Mouse (Mus musculus): Measurements from ENCODE around the gene Bmpr1b. TPM values are rescaled to one million over a fixed set of nuclear protein-coding genes. Genes with fewer than 3 reads are reported as not detected.

Gene Bmpr1b
- total RNA-seq, 2 experiments from 2014 or later = 11.5 to 14.3 TPM

DNA sequence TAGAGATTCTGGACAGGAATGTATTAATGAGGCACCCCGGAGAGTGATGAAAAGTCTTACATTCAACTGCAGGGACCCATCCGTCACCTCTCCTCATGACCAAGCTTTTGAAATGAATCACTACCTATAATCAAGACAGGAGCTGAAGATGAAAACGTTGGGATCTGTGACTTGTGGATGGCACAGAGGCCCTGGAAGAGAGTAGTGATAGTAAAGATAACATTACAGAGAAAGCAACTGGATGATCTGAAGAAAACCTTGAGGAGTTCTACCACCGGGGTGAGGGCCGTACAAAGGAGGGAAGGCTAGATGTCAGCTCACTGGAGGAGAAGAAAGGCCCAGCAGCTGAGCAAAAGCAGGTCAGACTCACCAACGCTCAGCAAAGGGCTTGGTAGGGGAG is 120.7 kb downstream of the Bmpr1b start:
- no peak for DNase-seq
- intact Hi-C loops (cut with DNase I) = no loop called here

- intact Hi-C loops (cut with DNase I) = no loop called here
- no peak for DNase-seq
Observed at GRCm38 (mm10) chr3:142043463-142043862, 125.8 kb downstream of the Bmpr1b start.

DNA sequence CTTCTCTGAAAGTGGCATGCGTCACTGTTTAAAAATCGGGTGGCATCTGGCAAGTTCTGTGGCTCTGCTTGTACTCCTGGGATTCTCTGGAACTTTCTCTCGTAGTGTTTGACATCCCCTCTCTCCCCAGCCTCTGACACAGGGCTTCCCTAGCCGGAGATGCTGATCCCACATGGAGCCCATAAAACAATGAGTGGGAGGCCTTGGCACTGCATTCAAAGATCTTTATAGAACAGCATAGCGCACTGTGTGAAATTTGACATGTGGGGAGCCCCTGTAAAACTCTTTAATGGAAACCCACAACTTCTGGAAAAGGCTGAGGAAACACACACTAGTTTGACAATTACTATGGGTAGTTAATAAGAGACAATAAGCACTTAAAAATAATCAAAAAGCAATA is 126.2 kb downstream of the Bmpr1b start:
- intact Hi-C loops (cut with DNase I) = no loop called here
- no peak for DNase-seq

DNA sequence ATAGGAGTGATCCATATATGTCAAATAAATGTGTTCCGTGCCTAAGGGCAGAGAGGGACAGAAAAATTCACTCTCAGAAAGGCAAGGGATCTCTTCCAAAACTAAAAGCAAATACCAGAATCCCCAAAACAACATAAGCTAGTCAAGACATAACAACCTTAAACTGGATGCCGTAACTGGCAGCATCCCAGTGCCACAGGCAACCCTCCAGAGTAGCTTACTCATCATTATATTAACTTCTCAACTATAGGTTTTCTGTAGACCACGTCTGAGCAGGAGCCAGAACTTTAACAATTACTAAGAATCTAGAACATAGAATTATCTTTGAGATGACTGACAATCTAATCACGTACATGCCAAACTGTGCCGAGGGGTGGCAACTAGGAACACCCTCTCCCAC is 128.9 kb downstream of the Bmpr1b start:
- DNase-seq = no peak
- intact Hi-C loops (cut with DNase I) = no loop called here

DNA sequence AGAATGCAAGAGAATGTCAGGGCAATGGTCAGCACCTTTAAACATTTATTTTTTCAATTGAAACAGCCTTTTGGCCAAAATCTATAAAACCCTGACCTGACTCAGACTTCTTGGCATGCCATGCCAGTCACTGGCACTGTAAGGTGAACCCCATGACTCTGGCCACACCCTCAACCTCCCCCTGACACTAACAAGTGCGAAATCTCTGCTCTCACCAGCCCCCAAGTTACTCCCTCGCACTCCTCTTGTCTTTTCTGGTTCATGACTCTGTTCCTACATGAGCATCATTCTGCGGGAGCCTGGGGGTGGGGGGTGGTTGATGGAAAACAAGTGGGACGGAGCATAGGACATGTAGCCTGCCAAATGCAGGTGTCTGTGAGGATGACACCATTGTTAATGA is 135.1 kb downstream of the Bmpr1b start:
- intact Hi-C loops (cut with DNase I) = no loop called here
- no peak for DNase-seq

- intact Hi-C loops (cut with DNase I) = no loop called here
- no peak for DNase-seq
Observed at GRCm38 (mm10) chr3:142019716-142020115, 149.5 kb downstream of the Bmpr1b start.

DNA sequence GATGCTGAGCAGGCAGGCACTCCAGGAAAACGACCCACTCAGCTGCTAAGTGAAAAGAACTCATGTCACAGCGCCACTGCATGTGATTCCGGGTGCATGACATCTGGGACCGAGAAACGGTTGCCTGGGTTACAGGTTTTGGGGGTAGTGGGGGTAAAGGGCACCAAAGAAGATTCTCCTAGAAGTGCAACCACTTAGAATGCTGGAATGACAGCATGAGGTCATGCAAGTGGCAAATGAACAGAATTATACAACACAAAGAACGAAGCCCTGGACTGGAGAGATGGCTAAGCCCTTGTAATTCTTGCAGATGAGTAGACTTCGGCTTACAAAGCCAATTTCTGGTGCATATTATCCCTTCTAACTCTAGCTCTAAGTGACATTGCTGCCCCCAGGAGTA is 184.7 kb downstream of the Bmpr1b start:
- DNase-seq = peak; percentile 2
- intact Hi-C loops (cut with DNase I) = no loop called here

DNA sequence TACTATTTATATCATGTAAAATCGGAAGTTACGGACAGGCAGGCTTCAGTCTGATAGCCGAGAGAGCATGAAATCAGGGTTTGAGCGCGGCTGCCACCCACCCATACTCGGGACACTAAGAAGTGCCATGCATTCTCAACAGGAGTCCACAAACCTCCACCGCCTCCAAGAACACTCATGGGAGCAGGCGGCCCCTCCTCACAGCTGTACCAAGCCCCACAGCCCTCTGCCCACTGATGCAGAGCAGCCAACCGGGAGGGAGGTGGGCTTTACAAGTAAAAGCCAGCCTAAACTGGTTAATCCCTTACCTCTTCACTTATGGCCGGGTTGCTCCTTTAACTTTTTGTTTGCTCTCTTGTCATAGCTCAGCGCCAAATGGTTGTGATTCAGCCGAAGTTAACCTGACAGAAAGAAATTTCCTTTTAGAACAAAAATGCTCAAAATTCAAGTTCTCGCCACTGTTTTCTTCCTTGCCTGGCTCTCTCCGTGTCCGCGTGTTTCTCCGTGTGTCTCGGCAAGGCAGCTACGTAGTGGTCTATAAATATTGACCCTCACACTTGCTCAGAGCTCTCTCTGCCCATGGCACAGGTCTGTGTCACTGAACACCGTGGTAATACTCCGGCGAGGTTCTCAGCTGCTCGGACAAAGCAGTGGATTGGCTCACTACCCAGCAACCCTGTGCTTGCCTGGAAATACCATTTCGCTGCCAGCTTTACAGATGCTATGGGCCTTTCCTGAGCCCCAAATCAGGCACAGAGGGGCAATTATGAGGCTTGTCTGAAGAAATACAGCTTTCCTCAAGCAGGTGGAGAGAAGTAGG is 187.4 kb downstream of the Bmpr1b start:
- intact Hi-C loops (cut with DNase I) = no loop called here
- DNase-seq = peak; percentile 37

- intact Hi-C loops (cut with DNase I) = no loop called here
Observed at GRCm38 (mm10) chr3:141966244-141966643, 203.0 kb downstream of the Bmpr1b start.

DNA sequence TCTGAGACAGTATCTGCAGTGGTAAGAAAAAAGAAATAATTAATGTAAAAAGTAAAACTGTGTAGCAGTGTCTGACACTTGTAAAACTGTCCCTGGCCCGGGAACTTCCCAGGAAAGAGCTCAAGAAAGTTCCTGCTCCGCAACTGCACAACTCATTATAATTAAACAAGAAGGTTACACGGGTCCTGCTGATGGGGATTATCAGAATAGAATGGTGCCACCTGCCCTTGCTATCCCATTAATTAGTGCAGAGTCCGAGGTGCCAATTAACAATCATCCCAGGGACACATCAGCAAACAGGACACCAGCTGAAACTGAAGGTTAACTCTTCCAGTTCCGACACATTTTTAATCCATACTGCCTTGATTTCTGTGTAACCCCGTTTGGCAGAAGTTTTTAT is 216.3 kb downstream of the Bmpr1b start:
- intact Hi-C loops (cut with DNase I) = no loop called here
- no peak for DNase-seq

More at GRCm38 (mm10) chr3:141966244-141966643, 203.0 kb downstream of the Bmpr1b start:
- no peak for DNase-seq

DNA sequence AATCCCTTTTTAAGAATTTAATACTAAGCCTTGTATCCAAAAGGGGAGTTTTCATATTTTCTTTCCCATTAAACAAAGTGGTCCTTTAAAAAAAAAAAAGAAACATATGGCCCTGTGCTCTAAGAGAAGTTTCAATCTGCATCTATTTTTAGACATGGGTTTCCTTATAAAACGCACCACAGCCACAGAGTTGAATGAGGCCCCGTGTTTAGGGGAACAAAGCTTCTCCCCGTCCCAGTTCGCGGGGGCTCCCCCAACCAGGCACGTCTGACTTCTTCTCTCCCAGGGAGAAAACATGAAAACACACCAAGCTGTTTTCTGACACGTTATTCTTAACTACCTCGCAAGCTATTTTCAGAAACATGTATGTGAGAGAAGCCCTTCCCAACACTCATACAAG is 218.6 kb downstream of the Bmpr1b start:
- intact Hi-C loops (cut with DNase I) = no loop called here
- DNase-seq = no peak

DNA sequence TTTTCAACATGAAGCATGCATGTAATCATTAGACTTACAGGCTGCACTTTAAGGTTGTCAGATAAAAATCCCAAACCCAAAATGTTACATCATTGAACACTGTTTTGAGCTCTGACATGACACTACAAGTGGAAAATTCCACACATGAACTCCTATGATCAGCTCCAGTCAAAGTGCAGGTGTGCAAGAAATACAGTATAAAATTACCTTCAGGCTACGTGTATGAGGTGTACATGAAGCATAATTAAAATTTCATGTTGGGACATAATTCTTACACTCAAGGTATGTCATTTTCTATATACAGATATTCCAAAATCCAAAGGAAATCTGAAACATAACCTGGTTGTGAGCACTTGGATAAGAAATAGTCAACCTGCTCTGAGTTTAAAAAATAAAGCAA is 220.7 kb downstream of the Bmpr1b start:
- DNase-seq = no peak
- intact Hi-C loops (cut with DNase I) = no loop called here

DNA sequence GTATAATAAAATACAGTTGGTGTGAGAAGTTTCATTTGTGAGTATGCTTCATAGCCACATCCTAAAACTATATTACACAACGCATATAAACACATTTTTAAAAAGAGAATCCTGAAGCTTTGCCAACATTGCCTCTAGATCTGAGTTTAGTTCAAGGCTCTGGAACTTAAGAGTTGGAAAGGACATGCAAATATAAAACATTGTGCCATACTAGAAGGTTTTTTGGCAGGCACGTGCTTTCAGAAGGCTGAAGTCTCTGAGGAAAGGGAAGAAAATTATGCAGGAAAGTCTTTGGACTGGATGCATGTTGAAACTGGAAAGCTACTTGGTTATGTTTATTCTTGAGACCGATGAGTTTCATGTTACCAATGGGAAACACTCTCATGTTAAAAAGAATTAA is 221.1 kb downstream of the Bmpr1b start:
- no peak for DNase-seq
- intact Hi-C loops (cut with DNase I) = no loop called here

DNA sequence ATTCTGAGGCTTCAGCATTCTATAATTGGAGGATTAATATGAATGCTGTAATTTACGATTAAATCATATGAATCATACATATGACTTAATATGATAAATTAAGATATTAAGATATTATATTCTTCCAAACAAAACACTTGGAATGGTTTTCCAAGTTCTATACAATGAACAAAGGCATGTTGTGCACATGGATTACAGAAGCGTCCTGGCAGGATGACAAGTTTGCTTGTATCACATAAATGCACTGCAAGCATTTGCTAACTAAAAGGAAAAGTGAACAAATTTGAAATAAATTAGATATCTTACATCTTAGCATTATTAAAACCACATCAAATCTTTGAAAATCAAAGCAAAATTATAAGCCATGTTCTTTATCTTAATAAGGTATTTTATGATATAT is 222.4 kb downstream of the Bmpr1b start:
- no peak for DNase-seq
- intact Hi-C loops (cut with DNase I) = no loop called here

DNA sequence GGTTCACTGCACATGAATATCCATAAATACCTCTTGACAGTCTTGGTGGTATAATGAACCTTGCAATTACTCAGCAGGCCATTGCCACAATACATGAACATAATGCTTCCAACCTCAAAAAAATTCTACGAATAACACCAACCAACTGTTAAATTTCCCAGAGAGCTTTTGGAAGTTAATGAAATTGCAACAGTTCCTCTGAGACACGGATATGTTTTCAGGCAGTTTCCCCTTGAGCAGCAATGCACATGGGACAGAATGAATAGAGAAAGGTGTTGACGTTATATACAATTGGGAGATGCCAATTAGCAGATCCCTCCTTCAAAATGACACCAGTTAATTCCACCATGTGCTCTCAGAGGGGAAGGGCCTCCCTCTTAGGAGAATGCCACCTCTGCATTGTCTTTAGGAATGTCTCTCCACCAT is 225.9 kb downstream of the Bmpr1b start:
- no peak for DNase-seq
- intact Hi-C loops (cut with DNase I) = no loop called here

DNA sequence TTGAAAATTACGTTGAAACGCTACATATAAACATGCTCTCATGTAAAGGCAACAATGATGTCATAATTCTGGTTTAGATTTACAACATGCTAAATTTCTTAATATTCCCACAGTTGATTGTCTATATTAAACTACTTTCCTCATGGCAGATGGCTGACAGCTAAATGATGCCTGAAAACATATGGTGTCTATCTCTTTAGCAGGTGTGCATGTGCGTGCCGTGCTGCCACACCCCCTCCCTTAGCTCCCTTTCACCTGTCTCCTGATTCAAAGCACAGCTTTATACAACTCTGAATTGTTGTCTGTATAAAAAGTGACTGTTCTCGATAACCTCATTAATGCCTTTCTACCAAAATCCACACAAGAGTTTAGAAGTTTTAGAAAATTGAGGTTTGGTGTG is 229.0 kb downstream of the Bmpr1b start:
- intact Hi-C loops (cut with DNase I) = no loop called here

GRCm38 (mm10) chr3:141936594-141937272 is 232.5 kb downstream of the Bmpr1b start:
- intact Hi-C loops (cut with DNase I) = no loop called here
- peak; percentile 50 for DNase-seq

More for the DNA sequence above, 229.0 kb downstream of the Bmpr1b start:
- no peak for DNase-seq

DNA sequence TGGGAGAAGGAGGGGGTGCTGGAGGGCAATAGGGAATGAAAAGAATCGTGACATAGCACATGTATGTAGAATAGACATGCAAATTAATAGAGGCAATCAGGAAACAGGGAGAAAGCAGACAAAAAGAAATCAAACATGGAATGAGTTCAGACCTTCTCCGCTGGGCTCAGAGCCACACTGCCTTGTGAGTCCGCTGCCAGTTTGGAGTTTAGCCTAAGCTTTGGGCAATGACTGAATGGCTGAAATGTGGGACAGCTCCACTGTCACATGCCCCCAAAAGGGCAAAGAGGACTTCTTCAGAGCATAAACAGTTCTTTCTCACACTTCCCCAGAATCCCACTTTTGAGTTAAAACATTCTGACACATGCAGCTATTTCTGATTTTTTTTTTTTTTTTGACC is 236.3 kb downstream of the Bmpr1b start:
- intact Hi-C loops (cut with DNase I) = no loop called here
- DNase-seq = peak; percentile 70

GRCm38 (mm10) chr3:141931372-141932092 is 237.7 kb downstream of the Bmpr1b start:
- DNase-seq = peak; percentile 58
- intact Hi-C loops (cut with DNase I) = no loop called here

DNA sequence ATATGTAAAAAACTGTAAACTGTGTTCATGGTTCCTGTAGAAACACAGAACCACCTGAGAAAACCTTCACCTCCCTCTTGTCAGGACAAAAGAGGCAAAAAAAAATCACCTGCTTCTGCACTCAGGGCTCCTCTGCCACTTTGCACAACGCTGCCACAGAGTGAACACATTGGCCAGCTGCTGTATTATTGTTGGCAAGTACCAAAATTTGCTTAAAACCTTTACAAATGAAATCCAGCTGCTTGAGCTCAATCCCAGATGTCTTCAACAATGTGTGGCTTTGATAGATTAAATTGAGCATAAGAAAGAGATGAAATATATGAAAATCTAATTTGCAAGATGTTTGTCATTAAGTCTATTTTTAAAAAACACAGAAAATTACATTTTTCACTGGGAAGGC is 245.8 kb downstream of the Bmpr1b start:
- DNase-seq = no peak
- intact Hi-C loops (cut with DNase I) = no loop called here

DNA sequence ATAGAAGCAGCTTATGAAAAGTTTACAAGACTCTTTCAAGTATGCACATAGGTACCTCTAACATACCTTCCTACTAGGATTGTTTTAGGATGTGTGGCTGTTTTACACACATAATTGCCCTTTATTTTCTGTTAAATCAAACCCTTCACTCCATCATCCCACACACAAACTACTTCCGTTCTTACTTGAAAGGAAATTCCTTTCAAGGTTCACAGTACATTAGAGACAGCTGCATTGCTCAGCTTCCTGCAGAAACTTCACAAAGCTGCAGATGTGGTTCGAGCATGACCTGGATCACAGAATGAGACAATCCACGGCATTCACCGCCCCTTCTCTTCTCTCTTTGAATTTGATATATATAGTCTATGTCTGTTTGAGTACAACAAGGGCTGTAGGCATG is 248.1 kb downstream of the Bmpr1b start:
- intact Hi-C loops (cut with DNase I) = no loop called here
- DNase-seq = no peak

DNA sequence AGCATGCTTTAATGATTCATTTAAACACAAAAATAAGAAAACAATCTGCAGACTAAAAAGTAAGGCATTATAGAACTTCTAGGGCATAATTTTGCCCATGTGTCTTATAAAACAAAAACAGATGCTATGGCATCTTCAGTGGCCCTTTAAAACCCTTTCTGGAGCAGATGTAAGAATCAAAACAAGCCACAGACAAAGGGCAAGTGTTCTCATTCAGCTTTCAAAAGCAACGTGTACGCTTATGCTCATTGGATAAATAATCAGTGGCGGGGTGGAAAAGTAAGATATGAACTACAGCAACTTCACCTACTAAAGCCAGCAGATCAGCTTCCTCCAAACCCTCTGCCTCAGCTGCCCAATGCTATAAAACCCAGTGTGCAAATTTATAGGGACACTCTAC is 249.6 kb downstream of the Bmpr1b start:
- DNase-seq = no peak
- intact Hi-C loops (cut with DNase I) = no loop called here
